Mouse (Mus musculus): ENCODE measurements around the gene Fam25c.
A peak's percentile ranks its signal among the peaks of the same experiment; 100 is the strongest.
"Not testable (repeated sequence)": the region's sequence is repeated elsewhere in the genome, so short reads cannot be mapped to it uniquely, and the experiment has no call there.

Gene Fam25c

DNA sequence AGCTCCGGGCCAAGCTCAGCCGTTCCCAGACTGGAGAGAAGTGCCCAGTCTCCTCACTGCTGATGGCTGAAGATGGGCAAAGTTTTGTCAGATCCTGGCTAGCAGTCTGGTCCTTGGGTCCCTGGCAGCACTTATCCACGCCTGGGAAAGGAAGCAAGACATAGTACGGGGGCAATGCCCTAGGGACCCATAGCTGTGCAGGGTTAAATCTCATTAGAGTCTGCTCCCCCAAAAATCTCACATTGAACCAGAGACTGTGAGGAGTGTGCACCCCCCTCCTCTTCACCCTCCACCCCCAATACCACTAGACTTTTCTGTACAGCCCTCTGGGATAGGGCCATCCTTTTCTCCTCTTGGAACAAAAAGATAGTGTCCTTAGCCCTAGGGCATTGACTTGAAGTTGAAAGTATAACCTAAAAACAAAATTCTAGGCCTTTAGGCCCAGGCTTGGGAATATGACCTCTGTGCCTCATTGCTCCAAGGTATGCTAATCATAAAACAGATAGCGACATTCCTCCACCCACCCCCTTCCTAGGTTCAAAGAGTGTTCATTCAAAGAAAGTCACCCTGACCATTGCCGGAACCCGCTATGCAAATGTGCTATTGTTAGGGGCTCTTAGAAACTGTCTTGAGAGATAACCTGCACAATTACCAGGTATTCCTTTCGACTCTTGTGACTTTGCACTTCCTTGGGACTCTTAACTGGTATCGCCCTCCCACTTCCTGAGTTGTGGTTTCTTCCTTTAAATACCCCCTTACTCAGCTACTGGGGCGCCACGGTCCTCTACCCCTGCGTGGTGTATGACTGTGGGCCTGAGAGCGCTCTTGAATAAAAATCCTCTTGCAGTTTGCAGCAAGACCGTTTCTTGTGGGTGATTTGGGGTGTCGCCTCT, 9.3 kb upstream of the Fam25c start:
- not testable (repeated sequence) for DNase-seq (ENCODE audit: low read depth, low spot score)

DNA sequence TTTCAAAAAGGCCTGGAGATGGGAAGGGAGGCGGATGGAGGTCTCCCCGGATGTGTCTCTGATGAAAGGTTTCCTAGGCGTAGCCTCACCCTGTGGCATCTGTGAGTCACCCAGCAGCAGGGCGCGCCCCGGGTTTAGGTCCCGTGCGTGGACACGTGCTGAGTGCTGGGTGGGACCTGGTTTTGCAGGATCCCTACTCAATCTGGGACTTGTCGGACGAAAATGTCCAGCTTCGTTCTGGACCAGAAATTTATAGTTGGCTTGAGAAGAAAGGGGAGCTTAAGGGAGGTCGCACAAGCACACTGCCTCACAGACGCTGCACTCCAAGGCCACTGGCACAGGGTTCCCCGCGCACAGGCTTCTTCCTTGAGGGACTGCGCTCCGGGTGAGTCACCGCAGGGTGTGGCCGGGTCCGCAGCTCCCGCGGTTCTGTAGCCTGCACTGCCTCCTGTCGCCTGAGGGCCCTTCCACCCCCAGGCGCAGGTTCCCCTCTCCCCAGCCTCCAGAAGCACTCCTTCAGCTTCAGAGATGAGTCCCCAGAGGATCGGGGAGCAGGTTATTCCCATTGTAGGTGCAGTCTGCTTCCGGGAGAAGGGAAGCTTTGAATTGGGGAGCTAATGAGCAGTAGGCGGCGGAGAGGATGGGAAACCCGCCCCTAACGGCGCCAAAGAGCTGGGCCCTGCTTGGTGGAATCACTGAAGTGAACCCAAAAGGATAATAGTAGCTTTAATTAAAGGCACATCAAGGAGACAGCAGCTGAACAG, 8.4 kb upstream of the Fam25c start:
- DNase-seq (ENCODE audit: low read depth, low spot score) = no peak

DNA sequence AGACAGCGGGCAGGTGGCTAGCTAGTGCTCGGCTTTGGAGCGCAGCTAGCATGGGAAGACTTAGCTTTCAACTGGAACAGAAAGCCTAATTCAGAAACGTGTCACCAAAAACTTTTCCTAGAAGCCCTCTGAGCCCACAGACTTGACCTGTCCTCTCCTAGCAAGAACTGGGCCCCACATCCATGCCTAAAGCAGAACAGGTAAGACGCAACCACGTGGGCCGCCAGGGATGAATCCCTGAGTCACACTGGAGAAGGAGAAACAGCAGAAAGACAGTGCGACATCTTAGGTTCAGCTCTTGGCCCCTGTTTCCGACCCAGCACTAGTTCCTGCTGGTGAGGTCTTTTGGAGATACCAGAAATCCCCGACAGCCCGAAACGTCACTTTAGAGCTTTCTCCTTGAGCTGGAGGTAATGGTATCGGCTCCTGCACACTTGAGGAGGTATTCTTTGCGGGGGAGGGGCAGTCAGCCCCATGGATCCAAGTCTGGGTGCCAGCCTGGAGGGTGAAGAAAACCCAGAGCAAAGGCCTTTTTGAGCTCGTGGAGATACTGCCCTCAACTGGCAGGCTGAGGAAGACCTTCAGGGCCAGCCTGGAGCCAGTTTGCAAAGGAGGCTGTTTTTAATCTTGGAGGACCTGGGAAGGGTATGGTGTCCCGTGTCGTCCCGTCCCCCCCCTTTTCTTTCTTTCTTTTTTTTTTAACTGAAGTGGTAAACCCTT, 7.7 kb upstream of the Fam25c start:
- no peak for DNase-seq (ENCODE audit: low read depth, low spot score)

DNA sequence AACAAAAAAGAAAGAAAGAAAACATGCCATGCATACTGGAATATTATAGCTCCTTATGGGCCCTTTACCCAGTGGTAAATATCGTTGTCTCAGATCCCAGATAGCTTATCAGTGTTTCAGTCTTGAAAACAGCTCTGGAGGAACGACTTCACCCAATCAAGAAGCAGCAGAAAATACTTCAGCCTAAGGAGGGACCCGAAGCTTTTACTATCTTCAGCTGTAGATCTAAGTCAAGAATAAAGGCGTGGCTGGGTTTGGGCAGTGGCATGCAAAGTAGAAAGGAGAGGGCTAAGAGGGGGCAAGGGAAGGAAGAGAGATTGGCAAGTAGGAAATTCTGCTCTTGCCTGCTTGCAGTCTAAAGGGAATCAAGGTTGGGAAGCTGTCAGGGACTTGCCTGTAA, 6.9 kb upstream of the Fam25c start:
- no peak for DNase-seq (ENCODE audit: low read depth, low spot score)

DNA sequence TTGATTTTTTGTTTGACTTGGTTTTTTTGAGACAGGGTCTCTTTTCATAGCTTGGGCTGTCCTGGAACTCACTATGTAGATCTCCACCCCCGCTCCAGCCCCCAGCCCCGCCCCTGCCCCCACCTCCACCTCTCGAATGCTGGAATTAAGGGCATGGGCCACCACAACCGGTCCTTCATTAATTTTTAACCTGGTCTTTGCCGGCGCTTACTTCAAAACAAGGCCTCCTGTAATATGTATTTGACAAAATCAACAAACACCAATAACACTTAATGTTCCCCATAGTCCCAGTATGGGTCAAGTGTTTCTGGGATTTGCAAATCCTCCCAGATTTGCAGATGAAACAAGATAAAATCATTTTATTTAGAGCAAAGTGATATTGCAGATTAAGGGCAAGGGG, 5.0 kb upstream of the Fam25c start:
- no peak for DNase-seq (ENCODE audit: low read depth, low spot score)

DNA sequence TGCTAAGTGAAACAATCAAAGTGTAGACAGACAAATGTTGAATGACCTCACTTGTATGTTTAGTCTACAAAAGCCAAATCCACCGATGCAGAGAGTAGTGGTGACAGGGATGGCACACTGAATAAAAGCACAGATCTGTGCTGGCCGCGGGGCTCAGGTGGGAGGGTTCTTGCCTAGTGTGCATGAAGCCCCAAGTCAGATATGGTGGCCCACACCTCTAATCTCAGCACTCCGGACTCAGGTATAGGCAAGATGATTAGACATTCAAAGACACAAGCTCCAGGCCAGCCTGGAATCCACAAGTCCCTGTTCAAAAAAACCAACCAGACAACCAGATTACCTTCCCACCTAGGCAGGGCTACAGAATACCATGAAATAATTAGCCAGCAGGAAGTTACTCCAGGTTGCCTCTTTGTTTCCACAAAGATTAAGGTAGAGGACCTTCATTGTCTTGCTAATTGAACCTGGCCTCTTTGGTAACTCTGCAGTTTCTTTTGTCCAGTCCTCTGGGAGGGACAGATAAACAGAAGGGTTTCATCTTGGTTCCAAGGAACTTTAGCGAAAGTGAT, 4.5 kb upstream of the Fam25c start:
- DNase-seq (ENCODE audit: low read depth, low spot score) = no peak

DNA sequence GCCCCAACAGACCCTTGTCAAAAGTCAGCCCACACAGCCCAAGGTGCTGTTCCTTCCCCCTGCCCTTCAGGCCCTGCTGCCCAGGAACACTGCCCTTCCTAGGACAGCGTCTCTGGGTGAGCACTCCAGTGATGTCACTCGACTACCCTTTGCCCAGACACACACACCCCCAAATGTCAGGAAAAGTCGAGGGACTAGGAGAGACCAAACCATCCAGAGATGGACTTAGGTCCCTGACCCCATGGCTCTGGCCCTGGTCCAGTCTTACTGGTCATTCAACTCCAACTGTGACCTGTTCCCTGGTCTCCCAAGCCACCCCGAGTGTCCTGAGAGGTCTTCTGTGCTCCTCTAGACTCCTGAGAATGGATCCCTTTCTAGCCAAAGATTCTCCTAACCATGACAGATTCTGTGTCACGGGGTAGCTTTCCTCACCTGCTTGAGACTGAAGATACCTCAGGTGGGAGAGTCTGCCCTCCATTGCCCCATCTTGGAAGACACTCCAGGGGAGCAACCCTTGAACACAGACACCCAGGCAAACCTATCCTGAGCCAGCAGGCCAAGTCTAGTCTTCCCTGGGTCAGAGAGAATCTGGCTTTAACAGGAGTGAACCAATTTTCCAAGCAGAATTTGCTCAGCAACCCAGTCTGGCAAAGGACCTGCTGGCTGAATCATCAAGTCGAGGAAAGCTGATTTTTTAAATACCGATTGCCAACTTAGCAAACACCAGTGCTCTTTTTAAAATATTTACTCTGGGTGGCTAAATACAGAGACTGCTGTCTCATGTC, 2.6 kb upstream of the Fam25c start:
- no peak for DNase-seq (ENCODE audit: low read depth, low spot score)

DNA sequence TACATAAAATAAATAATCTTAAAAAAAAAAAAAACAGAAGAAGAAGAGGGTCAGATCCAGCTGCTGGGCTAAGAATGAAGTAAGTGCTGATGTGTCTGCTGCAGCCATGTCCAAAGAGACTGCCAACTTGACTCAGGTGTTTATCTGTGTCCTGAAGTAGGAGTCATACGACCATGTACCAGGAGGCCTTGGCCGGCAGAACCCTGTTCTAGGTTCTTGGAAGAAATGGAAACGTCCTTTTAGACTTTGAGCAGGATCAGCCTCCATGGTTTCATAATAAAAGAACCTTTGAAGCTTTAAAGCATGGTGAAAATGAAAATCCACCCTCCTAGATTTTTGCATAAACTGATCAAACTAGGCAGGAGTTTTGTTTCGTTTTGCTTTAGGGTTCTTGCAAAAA, 777 bp downstream of the Fam25c start:
- DNase-seq (ENCODE audit: low read depth, low spot score) = no peak

DNA sequence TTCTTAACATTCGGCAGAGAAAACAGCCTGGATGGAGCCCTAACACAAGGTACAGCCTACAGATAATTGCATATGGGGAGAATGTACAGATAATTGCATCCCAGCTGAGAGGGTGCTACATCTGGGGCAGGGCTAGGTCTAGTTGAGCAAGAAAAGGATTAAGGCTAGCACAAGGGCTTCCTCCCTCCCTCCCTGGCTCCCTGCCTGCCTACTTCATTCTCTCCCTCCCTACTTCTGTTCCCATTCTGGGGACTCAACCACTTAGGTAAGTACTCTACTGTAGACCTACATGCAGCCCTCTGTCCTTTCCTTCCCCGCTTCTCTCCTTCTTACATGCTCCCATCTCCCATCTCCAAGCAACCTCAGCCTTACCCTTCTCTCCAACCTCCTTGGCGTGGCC, 1.9 kb downstream of the Fam25c start:
- no peak for DNase-seq (ENCODE audit: low read depth, low spot score)

DNA sequence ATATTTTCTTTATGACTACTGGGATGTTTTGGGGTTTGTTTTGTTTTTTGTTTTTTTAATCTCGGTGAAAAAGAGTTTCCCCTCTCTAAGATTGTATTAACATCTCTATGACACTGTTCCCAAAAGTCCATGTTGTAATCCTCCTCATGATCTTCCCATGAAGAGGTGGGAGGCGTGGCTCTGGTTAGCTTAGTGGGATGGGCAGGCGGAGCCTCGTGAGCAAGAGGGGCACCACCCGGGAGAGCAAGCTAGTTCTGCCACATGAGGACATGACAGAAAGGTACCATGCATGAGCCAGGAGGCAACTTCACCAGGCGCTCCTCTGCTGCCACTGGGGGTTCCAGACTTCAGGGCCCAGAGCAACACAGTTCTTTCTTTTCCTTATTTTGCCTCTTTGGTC, 2.7 kb downstream of the Fam25c start:
- DNase-seq (ENCODE audit: low read depth, low spot score) = no peak

DNA sequence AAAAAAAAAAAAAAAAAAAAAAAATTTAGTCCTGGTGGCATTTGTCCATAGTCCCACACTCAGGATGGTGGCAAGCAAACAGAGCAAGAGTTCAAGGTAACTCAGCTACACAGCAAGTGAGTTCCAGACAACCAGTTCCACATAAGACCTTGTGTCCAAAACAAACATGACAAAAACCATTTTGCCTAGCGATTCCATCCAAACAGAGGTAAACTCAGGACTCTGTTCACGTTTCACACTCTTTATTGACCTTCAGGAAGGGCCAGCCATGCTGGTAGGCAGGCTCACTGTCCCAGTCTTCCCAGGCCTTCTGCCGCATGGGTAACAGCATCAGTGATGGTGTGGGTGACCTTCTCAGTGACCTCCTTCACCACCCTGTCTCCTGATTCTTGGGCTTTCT, 3.6 kb downstream of the Fam25c start:
- DNase-seq (ENCODE audit: low read depth, low spot score) = no peak

DNA sequence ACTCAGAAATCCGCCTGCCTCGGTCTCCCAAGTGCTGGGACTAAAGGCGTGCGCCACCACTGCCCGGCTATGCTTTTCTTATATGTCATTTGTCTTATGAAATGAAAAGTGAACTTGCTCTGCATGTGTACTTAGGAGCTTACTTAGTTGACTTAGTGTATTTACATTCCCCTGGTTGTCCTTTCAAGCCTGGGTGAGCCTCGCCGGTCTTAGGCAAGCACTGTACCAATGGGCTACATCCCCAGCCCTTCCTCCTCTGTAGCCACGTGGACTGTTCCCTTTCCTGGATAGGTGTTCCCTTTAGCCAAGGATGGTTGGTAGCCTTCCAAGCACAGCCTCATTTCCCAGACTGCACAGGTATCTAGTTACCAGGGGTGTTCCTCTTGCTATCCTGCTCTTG, 6.2 kb downstream of the Fam25c start:
- no peak for DNase-seq (ENCODE audit: low read depth, low spot score)

DNA sequence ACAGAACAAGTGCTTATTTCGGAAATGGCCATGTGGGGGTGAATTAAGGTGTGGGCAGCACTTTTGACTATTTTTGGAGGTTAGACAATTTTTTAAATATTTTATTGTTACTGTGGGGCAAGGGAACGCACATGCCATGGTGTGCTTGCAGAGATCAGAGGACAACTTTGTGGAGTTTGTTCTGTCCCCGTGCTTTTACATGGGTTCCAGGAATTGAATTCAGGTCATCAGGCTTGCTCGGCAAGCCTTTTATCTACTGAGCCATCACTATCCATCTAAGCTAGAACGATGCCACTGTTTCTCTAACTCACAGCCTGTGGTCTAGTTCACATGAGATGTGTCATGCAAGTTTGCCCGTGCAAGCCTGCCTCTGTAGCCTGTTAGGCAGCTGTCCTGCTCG, 6.9 kb downstream of the Fam25c start:
- DNase-seq (ENCODE audit: low read depth, low spot score) = no peak

DNA sequence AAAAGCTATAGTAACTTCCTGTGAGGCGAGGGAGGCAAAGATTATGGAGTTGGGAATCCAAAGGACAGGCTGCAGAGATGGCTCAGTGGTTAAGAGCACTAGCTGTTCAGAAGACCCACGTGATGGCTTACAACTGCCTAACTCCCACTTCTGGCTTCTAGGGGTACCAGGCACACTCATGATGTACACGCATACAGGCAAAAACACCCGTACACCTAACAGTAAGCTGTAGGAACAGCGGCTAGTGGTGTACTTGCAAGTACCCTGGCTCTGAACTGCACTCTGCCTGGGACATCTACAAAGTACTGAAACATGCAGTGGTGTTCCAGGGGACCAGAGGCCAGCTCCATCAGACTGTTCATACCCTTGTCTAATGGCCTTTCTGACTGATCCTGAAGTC, 8.1 kb downstream of the Fam25c start:
- DNase-seq (ENCODE audit: low read depth, low spot score) = no peak

DNA sequence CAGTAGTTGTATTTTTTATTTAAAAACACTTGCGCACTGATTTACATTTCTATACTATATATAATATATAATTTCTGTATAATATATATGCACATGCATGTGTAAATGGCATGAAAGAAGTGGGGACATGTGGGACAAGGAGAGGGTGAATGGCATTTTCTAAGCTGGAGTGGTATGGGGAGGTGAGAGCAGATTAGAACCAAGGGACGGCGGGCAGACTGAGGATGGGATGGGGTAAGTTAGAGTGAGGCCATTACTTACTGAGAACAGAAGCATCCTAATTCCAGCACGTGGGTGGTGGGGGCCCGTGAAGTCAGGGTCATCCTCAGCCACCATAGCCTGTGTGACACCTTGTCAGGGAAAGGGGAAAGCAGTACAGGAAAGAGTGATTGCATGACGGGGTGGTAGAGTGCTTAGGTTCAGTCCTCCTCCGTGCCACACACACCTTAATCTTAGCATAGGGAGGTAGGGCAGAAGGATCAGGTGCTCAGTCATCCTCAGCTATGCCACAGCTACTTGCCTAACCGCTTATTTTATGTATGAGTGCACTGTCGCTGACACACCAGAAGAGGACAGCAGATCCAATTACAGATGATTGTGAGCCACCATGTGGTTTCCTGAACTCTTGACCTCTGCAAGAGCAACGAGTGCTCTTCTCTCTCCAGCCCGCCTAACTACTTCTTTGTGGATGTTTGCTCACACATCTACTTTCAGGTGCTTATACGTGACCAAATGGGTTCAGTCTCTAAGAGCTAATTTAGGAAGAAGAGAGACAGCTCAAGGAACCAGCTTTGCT, 9.3 kb downstream of the Fam25c start:
- peak; percentile 2 for DNase-seq (ENCODE audit: low read depth, low spot score)

DNA sequence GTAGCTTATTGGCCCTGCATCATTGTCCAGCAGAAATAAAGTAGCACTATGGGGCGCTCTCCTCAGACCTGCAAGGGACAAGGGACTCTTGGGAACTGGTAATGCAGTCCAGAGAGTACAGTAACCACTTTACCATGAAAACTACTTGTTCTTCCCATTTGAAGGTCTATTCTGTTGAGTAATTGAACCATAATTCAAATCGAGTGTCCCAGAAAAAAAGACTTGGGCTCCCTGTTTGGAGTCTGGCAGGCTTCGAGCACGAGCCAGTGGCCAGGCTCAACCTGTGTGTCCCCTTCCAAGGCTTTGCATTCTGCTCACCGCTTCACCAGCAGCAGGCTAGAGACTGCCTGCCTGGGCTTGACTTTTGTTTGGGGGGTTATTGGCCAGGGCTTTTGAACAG, 10.9 kb downstream of the Fam25c start:
- no peak for DNase-seq (ENCODE audit: low read depth, low spot score)

DNA sequence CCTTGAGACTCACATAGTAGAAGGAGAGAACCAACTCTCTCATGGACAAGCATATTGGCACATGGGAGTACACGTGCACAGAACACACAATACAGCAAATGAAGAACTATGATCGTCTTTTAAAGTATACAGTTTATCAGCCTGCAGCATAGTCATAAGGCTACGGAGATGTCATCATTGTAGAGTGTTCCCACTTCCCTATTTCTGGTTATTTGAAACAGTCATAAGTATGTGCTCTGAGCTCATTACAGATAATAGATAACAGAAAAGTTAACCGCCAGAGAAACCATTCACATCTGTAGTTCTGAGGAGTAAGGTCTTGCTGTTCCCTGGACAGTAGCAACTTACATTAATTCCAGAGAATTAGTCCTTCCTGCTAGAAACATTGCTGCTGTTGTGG, 12.2 kb downstream of the Fam25c start:
- no peak for DNase-seq (ENCODE audit: low read depth, low spot score)

DNA sequence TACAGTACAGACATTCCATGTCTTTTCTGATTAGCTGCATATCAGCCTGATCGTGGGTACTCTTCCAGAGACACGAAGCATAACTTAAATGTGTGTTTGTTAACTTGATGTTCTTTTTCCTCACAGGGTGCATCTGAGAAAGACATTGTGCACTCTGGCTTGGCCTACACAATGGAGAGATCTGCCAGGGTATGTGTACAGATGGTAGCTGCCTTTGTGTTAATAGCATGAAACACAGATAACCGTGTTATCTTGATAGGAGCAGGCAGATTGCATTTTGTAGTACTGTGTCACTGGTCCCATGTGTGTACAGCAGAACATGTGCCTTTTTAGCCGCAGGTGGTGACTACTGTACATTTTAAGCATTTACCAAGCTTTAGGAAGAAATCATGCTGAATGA, 13.2 kb downstream of the Fam25c start:
- no peak for DNase-seq (ENCODE audit: low read depth, low spot score)

DNA sequence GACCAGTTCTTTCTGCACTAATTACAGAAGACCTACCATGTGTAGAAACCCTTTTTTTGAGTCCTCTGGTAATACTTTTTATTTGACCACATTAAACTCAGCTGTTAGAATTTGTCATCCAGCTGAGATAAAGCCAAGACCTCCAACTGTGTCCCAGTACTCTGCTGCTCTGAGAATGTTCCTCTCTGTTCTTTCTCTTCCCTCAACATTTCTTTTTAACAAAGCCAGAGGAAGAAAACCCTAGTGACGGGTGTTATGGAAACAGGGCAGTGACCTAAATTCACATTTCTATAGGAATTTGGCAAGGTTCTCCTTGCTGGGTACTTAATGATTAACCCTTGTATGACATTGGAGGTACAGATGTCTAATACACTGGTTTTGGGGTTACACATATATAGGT, 15.8 kb downstream of the Fam25c start:
- DNase-seq (ENCODE audit: low read depth, low spot score) = peak; percentile 2

DNA sequence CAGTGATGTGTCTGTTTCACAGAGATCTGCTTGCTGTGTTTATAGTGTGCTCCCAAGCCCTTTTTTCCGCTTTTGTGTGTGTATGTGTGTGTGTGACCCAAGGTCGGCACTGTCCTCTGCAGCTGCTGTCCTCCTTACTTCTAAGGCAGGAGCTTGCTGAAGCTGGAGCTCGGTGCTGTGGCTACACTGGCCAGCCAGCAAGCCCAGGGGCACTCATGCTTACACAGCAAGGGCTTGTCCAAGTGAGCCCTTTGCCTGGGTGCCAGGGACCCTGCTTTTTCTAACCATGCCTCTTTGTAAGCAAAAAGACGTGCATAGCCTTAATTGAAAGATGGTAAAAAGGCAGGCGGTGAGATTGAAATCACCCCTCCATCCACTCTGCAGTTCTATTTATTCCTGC, 22.8 kb downstream of the Fam25c start:
- no peak for DNase-seq (ENCODE audit: low read depth, low spot score)

DNA sequence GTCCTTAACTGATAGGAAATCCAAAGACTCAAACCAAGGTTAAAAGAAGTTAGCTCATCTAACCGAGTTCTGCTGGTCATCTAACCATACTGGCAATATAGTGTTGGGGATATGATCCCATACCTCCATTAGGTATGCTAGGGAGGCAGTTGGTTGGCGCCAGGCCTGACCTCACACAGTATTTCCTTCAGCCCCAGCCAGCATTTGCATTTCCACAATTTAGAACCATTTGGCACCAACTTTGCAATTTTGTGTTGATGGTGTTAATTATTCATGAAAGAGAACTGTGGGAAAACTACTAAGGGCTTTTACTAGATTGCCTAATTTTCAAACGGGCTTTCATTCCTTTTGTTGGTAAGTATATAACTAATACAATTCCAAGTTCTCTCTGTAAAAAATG, 23.3 kb downstream of the Fam25c start:
- DNase-seq (ENCODE audit: low read depth, low spot score) = no peak

All from retina, postnatal 7 days (tissue).